Mouse (Mus musculus) thymus, postnatal 4 days (tissue): ENCODE measurements around the gene Mag.
"Not testable (repeated sequence)": the region's sequence is repeated elsewhere in the genome, so short reads cannot be mapped to it uniquely, and the experiment has no call there.

ENCODE experiments used
- DNase-seq: peaks from one replicate; pipeline ENCODE4 v3.0.0; 2021

Gene Mag

DNA sequence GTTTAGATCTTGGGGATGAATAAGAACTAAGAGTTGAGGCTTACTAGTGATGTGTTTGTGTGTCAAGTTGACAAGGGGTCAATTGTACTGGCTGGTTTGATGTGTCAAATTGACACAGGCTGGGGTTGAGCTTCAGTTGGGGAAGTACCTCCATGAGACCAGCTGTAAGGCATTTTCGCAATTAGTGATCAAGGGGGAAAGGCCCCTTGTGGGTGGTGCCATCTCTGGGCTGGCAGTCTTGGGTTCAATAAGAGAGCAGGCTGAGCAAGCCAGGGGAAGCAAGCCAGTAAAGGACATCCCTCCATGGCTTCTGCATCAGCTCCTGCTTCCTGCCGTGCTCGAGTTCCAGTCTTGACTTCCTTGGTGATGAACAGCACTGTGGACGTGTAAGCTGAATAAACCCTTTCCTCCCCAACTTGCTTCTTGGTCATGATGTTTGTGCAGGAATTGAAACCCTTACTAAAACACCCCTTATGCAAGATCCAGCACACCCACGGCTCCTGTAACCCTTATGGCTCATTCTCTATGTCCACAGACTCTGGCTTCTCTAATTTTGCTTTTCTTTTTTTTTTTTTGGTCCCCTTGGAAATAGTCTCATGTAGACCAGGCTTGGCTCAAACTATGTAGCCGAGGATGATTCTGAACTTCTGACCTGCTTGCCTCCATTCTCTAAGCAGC is 20.9 kb upstream of the Mag start:
- not testable (repeated sequence) for DNase-seq

DNA sequence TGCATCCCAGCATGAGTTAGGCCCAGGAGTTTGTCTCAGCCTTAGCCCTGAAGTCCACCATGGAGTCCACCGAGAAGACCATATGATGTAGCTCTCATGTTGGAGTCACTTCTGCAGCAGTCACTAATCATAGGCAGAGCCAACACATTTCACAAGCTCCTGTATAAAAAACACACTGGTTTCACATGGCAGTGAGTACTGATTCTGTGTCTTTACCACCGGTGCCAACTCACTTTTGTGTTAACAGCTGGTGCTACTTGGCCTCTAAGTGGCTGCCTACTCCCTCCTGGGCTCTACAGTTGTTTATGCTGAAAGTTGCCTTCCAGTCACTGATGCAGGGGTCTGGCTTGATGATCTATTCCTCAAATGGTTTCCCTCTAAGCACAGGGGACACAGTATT is 9.9 kb upstream of the Mag start, which contains the start of gene Hamp2:
Hamp2 (minus strand) TSS at position 101 of the 400 bp plus-strand sequence.
- not testable (repeated sequence) for DNase-seq

DNA sequence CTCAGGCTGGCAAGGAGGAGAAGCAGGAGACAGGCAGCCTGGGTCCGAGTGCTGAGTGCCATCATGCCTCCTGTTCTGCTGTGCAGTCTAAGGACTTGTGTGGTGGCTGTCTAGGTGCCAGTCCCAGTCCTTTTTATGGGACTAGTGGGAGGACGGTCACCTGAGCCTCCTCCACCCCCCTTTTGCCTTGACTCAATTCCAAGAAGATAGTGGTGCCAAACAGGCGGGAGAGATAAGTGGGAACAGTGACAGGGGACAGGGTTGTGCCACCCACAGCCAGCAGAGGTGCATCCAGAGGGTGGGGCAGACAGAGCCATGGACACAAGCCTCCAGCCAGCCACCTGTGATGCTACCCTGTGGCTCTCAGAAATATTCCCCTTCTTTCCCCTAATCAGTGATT is 9.4 kb upstream of the Mag start:
- no peak for DNase-seq

DNA sequence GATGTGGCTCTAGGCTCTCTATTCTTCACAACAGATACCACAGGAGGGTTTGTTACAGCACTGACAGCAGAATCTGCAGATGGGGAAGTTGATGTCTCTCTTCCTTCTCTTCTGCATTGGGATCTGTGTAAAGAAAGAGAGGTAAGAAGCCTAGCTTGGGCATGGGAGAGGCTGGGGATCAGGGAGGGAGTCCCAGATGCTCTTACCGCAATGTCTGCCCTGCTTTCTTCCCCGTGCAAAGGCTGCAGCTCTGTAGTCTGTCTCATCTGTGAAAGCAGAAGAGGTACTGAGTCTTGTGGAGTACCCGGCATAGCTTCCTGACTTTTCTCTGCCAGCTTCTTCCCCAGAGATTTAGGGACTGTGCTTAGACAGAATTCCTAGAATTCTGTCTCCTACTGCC is 7.8 kb upstream of the Mag start:
- not testable (repeated sequence) for DNase-seq

DNA sequence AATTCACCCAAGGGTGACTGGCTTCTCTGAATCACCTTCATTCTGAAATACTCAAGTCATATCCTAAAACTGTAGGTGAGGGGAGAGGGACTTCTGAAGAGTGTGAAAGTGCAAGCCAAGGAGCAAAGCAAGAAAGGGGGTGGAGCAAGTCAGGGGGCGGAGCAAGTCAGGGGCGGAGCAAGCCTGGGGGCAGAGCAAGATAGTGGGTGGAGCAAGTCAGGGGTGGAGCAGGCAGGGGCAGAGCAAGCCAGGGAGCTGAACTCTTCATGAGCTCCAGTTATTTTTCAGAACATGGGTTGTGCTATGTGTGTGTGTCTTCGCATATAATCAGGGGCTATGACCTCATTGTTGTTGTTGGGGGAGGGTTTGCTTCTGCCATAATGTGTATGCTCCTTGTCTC is 5.5 kb upstream of the Mag start:
- peak; percentile 63 for DNase-seq

DNA sequence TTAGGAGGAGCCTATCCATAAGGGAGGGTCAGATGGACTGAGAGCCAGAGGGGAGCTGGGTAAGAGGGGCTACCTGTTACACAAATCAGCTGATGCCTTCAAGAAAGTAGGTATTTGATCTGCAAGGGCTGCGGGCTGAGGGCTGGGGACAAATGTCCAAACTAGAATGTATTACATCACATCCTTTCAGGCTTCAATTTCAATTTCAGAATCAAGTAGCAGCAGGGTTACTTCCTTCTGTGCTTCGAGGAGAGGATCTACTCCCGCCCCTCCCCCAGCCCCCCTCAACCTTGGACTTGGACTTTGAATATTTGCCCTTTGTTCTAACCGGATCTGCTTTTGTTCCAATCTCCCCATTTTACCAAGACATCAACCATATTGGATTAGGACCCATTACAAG is 2.5 kb upstream of the Mag start:
- DNase-seq, result no peak

DNA sequence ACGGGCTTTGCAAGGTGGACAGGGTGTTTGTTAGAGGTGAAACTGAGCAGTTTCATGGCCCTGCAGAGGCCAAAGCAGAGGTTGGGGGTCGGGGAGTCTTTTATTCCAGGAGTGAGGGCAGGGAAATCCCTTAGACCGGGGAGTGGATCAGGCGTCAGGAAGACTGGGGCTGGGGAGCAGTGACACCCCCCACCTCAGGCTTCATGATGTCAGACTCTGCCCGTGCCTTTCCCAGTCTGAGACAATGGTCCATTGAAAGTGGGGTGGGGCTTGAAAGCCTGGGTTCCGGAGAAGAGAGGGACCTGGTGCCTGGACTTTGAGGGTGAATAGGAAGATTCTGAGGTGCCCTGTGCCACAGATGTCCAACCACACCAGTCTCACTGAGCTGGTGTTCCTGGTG is 2.0 kb upstream of the Mag start:
- DNase-seq, result no peak

DNA sequence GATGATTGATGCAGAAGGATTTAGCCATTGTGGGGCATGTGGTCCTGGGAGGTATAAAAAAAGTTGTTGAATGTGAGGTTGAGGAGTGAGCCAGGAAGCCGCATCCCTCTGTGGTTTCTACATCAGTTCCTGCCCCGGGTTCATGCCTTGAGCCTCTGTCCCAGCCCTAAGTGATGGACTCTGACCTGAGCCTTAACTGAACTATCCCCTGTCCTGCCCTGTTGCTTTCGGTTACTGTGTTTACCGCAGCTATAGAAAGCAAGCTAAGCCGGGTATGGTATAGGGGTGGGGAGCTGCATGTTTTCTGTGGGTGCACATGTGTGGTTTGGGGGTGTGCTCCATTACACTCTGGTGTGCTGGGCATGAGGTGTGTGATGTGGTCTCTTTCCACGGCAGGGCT is 4.9 kb downstream of the Mag start:
- DNase-seq, result no peak

DNA sequence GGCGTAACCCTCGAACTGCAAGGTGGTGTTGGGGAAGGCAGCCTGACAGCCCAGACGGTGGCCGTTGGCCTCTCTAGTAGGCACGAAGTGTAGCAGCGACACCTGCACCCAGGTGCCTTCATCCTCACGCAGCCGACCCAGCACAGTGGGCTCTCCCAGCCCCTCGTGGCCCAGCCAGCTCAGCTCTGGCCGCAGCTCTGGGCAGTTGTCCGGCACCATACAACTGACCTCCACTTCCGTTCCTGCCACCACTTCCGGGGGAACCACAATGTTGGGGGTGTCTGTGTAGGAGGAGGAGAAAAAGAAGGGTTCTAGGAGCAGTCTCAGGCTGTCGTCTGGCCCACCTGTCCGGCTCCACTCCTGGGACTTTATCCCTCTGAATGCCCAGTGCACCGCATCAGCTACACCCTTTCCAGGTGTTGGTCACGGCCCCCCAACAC is 5.7 kb downstream of the Mag start:
- no peak for DNase-seq

DNA sequence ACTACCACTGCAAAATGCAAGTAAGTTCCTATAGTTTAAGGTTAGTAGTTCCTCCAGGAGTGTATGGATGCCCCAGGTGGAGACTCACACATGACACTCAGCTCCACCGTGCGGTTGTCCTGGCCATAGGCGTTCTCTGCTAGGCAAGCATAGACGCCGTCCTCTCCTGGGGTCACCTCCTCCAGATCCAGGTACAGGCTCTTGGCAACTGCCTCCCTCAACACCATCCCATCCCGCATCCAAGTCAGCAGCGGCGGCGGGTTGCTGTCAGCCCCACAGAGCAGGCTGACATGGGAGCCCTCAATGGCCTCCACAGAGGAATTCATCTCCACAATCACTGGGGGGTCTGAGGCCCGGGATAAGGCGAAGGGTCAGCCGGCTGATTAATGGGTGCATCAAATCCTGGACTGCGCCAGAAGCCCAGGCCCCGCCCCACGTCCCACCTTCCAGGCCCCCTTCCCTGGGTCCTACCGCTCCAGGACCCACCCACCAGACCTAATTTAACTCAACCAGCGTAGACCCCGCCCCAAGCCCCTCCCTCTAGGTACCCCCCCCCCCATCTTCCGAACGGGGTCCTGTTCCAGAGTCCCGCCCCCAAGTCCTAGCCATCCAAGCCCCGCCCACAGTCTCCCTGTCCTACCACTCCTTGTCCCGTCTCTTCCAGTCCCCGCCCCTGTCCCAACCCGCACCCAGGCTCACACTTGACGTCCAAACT is 6.2 kb downstream of the Mag start:
- no peak for DNase-seq

DNA sequence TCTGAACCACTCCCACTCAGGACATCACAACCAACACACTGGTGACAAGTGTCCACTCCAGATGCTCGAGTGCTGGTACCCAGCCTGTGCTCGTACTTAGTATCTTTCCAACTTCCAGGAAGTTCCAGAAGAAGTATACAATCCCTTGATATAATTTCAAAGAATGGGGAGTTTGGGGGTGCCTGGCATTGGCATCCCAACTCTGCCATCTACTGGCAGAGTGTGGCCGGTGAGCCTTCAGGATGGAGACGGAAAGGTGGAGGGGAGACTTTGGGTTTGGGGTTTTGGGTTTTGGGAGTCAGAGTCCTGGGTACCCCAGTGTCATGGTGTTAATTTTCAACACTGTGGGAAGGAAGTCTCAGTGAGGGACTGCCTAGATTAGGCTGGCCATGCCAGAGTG is 10.6 kb downstream of the Mag start:
- peak; percentile 58 for DNase-seq

DNA sequence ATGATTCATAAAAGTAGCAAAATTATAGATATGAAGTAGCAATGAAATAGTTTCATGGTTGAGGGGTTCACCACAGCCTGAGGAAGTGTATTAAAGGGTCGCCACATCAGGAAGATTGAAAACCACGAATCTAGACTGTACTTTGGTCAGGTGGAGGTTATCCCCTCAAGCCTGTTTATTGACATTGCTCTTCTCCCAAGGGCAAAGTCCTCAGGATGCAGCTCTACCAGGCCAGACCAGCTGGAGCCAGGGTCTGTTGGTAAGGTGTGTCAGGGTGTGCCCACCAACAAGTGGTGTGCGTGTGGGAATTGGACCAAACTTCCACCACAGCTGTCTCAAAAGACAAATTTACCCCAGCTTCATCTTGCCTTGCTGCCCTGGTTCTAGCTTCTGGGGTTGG is 19.5 kb downstream of the Mag start:
- DNase-seq, result no peak

DNA sequence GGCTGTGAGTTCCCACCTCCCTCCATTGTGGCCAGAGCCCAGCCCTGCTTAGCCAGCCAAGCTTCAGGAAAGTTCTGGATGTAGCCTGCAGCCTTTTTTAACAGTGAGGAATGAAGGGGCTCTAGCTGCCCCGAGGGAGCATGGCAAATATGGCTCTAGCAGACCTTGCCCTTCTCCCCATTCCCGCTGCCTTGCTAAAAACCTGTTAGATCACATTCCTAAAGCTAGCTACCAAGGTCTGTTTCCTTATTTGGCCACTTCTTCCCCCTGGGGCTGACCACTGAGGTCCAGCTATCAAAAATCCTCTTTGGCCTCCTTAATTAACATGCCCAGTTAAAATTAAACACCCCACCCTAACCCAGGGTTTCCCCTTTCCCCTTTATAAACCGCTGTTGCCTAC is 22.2 kb downstream of the Mag start:
- no peak for DNase-seq

DNA sequence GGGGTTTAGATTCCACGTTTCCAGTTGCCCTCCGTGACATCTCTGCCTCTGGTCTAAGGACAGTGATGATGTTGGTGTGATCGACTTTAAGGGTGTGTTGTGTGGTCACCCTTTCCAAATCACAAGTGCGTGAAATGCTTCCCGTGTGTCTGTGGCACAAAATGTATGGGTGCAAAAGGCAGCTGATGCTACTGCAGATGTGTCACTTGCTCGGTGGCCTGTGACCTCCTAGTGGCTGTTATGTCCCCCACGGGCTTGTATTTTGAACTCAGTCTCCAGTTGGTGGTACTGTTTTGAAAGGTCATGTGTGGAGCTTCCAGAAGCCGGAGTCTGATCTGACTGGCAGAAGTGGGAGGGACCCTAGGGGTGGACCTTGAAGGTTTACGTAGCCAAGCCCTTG is 22.9 kb downstream of the Mag start:
- no peak for DNase-seq

DNA sequence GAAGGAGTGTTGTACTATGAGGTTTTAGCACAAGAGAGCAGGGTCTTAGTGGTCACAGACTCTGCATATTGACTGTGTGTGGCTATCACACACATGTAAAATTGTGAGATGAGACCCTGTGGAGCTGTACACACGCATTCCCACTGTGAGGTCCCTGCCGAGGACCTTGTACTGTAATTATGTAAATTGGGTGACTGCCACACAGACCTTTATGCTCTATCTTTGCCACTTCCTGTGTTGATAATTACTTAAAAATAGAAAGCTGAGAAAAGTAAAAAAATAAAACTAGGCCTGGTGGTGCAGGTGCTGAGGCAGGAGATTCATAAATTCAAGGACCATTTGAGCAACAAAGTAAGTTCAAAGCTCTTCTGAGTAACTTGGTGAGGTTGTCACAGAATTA is 24.0 kb downstream of the Mag start:
- DNase-seq, result no peak

DNA sequence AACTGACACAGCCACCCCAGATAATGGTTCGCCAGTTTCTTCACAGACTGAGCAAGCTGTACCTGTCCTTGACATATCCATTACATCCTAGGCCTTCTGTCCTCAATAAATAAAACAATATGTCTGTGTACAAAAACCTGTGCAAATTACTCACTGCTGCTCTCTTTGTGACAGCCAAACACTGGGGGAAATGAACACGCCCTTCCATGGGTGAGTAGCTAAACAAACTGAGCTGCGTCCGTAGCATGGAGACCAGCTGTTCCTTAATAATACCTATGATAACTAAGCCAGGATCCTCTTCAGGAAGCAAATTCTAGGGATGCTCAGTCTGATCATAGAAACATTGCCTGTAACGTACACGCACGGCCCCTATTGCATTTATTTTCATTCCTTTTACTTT is 25.9 kb downstream of the Mag start:
- DNase-seq, result no peak

DNA sequence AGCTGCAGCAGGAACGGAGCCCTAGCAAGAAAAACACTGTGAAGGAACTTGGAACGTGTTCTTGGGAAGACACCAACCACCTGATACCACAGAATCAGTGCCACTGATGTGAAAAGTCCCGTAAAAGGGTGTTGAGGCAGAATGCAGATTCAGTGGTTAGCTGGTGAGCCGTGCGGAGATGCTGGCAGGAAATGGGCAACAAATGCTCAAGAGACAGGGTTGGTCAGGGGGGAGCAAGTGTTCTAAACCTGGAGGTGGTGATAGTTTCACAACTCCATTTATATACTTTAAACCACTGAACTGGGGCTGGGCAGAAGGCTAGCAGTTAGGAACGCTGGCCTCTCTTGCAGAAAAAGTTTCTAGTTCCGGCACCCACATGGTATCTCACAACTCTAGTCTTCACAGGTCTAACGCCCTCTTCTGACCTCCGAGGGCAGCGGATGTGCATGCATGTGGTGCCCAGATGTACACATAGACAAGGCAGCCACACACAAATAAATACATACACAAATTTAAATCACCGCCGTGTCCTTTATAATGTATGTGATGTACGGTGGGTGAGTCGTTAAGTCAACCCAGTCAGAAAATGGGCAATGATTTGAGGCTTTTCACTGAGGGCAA is 27.0 kb downstream of the Mag start:
- no peak for DNase-seq

DNA sequence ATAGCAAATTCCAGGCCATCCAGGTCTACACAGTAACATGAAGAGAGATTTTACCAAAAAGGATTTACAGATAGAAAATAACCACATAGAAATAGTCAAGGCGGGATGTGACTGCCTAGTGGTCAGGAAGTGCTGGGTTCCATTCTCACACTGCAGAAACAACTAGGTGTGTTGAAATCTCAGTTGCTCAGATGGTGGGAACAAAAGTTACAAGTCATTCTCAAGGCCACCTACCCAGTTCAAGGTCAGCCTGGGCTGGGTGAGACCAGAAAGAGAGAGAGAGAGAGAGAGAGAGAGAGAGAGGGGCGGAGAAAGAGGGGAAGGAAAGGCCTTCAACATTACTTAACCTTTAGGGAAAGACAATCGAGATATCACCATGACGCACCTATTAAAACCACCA is 27.8 kb downstream of the Mag start:
- DNase-seq, result no peak

DNA sequence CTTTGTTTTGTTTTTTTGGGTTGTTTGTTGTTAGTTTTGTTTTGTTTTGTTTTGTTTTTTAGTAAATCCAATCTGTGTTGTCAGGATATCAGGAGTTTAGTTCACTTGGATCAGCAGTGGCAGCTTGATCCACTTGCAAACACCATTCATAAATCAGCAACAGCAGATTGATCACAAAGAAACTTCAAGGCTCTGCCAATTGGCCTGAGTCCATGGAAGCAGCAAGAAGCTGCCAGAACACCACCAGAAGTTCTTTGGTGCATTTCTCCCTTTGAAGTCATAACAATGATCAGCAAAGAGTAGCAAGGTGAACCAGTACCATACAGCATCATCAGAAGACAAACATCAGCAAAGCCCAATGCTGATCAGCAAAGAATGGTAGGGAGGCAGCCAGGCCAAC is 30.6 kb downstream of the Mag start:
- DNase-seq, result no peak

DNA sequence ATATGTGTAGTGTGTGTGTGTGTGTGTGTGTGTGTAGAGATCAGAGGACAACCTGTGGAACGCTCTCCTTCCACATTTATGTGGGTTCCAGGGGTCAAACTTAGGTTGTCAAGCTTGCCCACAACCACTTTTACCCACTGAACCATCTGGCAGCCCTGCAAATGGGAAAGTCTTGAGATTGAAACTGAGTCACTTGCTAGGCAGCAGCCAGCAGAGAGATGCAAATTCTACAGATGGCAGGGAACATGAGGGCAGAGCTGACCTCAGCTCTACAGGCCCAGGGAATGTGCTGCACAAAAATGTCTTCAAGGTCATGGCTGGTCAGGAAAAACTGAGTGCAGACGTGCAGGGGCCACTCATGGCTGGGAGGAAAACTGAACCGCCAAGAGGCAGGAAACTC is 33.3 kb downstream of the Mag start:
- no peak for DNase-seq

DNA sequence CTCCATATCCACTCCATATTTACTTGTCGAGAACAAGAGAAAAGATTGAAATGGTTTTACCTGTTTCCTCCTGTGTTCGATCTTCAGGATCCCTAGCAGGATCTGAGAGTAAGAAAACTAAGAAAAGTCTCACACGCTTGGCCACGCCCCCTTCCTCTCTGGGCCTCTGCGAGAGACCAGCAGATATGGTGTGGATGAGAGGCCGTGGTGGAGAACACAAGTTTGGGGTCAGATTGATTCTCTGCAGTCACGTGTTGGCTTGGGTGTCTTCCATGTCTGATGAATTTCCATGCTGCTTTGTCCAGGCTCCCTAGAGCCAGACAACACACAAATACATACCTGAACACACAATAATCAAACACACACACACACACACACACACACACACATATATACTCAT is 34.5 kb downstream of the Mag start, which contains the start of gene Cd22:
Cd22 (minus strand) TSS at position 167 of the 400 bp plus-strand sequence.
- DNase-seq, result peak; percentile 48

DNA sequence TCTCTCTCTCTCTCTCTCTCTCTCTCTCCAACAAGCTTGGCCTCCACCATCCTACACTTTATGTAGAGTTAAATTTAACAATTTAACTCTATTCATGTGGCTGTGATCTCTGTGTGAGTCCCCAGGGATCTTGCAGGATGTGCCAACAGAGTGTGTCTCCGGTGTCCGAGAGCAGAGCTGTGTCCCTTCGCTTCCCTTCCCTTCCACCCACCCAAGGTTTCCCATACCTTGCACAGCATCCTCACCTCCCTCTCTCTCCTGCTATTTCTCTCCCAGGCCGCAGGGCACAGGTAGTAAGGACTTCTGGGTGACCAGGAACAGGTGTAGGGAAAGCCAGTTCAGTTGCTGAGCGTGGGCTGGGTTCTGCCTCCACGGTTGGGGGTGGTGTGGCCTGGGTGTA is 35.7 kb downstream of the Mag start:
- no peak for DNase-seq

DNA sequence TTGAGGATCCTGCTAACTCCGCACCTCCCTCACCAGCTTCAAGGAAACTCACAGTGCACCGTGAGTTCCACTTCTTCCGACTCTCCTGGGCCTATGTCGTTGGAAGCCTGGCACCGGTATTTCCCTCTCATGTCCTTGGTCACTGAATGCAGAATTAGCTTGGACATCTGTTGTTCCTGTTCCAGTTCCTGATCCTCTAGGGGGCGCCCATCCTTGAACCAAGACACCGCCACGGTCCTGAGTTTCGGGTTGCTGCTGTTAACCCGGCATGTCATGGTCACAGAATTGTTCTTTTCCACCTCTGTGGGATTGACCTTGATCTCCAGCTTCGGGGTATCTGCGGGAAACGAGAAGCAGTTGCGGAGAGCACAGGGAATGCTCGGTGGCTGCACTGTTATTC is 41.6 kb downstream of the Mag start:
- DNase-seq, result peak; percentile 82

DNA sequence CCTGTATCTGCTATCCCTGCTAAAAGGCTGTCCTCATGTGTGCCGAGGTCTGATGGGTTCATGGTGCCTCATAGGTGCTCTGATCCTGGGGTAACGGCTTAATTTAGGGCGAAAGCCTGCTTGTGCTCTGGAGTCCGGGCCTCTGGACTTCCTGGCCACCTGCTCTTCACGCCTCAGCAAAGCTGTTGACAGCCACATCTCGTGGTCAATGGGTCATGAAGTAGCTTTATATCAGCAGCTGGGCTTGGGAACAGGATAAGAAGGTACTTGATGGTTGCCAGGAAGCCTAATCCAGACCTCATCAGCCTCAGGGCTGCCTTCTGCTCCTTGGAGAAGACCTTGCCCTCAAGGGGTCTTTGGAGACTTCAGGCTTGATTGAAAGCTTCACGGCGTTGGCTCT is 51.3 kb downstream of the Mag start:
- no peak for DNase-seq
